Mouse (Mus musculus) heart, adult 2 months (tissue): ENCODE data around the gene St6galnac5.

Experiments used
- CTCF ChIP-seq: fragments of 200-600 bp; IDR thresholded peaks from 2 replicates; pipeline ENCODE4 v1.8.1; 2022; ENCODE audit warnings: antibody characterized with exemption, mild to moderate bottlenecking, moderate library complexity
- POLR2A ChIP-seq: fragments of 200-500 bp; IDR thresholded peaks from 2 replicates; pipeline ENCODE4 v1.6.1; 2011; ENCODE audit warnings: mild to moderate bottlenecking, low read depth, low read length, control low read depth; ENCODE audit not compliant: insufficient read depth

GRCm38 (mm10) chr3:152913150-152913549 lies 68.9 kb downstream of the St6galnac5 start:
- TF ChIP-seq CTCF (no peak), POLR2A (no peak)
